Mouse (Mus musculus): ENCODE data around the gene Tubb2b.
A peak's percentile ranks its signal among the peaks of the same experiment; 100 is the strongest.

Gene Tubb2b

DNA sequence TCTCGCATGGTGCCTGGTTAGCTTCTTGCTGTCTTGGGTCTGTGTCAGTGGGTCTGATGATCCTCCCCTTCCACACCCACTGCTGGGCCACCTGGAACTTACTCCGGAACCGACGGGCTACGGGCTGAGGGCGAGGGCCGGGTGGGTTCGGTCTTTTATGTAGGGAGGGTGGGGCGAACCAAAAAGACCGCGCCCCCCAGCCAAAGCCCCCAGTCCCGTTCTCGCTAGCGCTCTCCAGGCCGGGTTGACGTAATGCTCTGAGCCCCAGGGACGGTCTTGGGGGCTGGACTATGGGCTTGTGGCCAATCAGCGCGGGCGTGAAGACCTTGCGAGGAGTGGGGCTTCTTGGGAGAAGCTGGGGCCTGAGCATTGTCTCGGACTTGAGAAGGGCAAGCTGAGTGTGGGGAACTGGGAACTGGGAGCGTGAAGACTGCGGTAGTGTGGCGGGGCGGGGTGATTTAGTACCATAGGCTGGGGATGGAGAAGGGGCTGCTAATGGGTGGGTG, at the start of gene Tubb2b:
Gene Tubb2b, minus strand, starts transcription at position 241 of the 506 bp plus-strand sequence.
- DNase-seq (ENCODE audit: low spot score in 2 of 2): peak in 1 of 2 experiments; percentile 35

DNA sequence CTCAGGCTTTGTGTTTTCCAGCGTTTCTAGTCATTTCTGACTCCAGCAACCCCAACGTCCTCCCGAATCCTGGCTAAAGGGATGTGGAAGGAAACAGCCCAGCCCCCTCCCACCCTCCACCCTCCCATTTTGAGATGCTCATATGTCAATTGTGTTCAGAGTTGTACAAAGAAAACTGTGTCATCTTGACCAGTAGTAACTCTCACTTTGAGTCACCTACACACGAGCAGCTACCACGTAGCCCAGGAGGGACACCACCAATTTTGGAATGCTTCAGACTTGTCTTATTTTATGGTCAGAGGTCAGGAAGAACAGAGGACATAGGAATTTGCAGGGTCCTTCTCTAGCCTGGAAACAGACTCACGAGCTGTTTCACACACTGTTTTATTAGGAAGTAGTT, 43.8 kb upstream of the Tubb2b start:
- no peak for DNase-seq (ENCODE audit: low spot score in 2 of 2)

DNA sequence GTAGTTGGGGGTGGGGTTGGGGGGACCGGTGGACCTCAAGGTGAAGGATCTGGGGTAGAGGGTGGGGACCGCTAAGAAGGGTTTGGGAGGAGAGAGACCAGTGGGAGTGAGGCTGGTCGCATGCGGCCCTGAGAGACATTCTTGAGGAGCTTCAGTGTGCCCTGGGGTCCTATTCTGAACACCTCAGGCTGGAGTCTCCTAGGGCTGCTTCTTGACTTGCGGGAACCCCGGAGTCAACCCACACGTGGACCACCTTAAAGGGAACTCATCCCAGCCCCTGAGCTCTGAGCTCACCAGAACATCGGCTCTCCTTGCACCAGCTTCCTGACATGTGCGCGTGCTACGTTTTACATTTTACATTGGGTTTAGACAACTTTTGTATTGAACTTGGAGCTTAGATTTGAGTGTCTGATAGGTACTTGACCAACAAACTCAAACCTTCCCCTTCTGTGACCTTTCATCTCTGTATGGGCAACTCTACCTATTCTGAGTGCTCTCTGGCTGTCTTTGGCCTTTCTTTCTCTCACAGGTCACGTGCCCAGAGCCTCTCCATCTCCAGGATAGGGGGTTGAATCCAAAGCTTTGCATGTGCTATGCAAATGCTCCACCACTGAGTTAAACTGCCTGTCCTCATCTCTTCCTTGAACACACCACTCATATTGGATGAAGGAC, 33.2 kb upstream of the Tubb2b start:
- no peak for DNase-seq (ENCODE audit: low spot score in 2 of 2)

DNA sequence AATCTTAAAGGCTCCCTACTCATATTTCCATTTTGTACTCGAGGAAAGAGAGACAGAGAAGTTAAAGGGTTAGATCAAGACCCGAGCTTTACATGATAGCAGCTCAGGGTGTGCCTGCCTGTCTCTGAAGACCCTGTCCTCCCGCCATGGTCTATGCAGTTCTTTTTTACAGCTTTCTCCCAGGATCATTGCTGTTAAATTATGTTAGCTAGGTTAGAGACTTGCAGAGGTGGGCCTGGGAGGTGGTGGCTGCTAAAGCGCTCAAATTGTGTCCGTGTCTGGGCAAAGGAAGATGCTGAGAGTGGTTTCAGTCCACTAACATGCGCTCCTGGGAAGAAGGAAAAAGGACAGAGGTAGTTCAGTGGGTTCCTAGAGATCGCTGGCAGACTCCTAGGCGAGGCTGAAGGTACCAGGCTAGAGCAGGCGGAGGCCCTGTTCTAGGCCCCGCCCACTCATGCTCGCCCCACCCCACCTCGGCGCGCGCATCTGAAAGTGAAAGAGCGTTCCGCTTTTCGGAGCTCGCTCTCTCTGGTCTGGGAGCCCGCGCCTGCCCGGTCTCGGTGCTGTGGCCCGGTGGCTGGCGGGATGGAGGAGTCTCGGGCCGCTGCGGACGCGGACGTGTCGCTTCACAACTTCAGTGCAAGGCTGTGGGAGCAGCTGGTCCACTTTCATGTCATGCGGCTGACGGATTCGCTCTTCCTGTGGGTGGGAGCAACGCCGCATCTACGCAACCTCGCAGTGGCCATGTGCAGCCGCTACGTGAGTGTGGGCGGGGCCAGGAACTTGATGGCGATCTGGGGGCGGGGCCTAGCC, 32.4 kb upstream of the Tubb2b start, which contains the start of gene Psmg4:
Gene Psmg4, plus strand, starts transcription at position 474 of the 813 bp plus-strand sequence.
- peak; percentile 91 to 94 for DNase-seq (ENCODE audit: low spot score in 2 of 2)

DNA sequence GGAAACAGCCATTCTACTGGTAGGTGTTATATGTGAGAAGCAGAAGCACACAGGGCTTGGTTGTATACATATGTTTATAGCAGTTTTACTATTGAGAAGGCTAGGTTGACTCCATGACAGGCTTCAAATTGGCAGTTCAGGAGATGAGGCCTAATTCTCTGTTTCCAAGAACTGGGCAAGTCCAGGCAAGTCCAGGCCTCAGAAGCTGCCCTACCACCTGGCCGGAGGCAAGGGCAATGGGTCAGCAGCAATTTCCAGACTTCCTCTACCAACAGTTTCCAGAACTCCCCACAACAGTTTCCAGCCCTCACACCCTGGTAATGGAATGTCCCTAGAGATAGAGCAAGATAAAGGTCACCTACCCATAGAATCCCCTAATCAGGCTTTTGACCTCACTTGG, 29.7 kb upstream of the Tubb2b start:
- no peak for DNase-seq (ENCODE audit: low spot score in 2 of 2)

DNA sequence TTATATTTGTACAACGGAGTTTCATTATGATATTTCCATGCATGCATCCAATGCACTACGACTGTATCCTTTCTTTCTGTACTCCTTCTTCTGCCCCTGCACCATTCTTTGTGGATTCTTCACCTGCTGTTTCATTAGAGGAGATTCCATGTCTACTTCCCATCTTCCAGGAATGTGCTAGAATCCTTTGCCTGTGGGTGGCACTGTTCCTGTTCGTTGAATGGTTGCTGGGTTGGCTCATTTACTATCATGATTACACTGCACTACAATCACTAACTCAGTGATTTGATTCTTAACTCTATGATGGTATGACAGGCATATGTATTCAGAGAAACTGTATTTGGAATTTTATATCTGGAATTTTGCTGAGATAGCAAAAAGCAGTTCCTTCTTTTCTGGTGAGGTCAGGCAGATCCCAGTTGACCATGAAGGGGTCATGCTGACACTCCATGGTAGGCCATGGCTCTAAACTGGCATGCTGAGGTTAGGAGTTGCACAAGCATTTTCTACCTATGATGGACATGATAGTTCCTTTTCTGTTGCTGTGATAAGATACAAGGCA, 27.4 kb upstream of the Tubb2b start:
- DNase-seq (ENCODE audit: low spot score in 2 of 2): no peak

DNA sequence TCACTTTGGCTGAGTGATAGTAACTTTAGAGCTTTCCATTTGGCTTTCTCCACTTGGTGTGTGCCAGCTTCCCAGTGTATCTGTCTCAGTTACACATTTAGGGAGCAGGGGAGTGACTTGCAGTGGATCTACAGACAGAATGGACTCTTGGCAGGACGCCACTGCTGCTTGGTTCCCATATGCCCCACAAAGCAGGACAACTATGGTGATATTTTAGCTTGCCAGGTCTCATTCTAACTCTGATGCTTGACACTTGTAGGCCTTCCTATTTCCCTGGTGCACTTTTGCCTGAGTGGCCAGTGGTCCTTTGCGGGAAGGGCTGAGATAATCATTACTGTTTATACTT, 26.5 kb upstream of the Tubb2b start:
- no peak for DNase-seq (ENCODE audit: low spot score in 2 of 2)

DNA sequence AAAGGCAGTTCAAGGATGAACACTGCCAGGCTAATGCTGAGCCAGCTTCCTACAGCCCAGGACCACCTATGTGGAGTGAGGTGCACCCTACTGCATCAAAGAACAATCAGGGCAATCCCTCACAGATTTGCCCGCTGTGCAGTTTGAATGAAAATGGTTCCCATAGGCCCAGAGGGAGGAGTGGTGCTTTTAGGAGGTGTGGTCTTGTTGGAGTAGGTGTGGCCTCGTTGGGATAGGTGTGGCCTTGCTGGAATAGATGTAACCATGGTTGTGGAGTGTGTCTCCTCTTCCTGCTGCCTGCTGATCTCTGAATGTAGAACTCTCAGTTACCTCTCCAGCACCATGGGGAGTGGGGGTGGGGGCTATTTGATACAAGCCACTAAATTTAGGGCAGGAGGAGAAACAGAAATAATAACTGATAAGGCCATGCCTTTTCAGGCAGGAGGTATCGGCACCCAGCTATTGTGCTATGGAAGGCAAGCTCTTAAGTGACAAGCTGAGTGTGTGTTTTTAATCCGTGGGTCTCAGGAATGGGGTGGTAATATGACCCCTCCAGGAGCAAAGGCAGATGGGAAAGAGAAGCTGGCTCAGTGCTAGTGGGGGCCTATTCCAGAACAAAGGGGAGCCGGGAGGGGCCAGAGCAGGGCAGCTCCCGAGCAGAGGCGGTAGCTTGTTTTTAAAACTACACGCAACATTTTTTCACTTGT, 26.0 kb upstream of the Tubb2b start:
- no peak for DNase-seq (ENCODE audit: low spot score in 2 of 2)

DNA sequence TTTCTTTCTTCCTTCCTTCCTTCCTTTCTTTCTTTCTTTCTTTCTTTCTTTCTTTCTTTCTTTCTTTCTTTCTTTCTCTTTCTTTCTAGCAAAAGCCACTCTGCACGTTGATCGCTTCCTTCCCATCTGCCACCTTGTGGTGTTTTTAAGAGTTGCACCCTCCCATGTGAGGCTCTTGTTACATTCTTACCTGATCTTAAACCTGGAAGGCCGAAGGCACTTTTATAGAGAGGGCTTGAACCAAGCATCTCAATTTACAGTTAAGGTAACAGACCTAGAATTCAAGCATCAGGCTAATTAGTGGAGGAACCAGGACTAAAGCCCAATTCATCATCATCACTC, 24.6 kb upstream of the Tubb2b start:
- peak in 1 of 2 experiments; percentile 65 for DNase-seq (ENCODE audit: low spot score in 2 of 2)

DNA sequence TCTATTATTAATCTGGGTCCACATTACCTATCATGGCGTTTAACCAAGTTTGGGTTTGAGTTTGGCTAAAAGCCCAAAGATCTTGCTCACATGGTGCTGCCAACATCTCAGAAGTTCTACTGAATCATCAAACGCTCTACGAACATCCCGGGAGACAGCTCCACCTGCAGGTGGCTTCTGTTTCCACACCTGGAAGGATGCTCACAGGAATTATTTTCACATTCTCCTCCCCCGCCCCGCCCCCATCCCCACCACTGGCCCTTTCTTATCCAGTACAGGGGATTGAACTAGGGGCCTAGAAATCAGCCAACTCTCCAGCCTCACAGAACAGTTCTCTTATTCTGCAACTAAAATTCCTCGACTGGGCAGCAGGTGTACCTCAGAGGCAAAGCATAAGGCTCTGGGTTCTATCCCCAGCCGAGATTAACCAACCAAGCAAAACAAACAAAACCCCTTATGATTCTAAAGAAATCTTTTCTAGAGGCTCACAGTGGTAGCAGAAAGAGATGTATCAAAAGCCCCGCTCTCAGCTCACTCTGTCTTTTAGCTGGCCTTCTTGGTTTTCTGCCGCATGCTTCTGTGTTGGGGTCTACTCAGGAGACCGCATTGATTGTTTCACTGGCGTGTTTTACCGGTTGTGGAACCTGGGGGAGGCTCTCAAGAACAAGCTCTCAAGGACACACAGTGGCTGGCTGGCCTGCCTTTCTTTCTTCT, 24.1 kb upstream of the Tubb2b start:
- DNase-seq (ENCODE audit: low spot score in 2 of 2): peak in 1 of 2 experiments; percentile 73

DNA sequence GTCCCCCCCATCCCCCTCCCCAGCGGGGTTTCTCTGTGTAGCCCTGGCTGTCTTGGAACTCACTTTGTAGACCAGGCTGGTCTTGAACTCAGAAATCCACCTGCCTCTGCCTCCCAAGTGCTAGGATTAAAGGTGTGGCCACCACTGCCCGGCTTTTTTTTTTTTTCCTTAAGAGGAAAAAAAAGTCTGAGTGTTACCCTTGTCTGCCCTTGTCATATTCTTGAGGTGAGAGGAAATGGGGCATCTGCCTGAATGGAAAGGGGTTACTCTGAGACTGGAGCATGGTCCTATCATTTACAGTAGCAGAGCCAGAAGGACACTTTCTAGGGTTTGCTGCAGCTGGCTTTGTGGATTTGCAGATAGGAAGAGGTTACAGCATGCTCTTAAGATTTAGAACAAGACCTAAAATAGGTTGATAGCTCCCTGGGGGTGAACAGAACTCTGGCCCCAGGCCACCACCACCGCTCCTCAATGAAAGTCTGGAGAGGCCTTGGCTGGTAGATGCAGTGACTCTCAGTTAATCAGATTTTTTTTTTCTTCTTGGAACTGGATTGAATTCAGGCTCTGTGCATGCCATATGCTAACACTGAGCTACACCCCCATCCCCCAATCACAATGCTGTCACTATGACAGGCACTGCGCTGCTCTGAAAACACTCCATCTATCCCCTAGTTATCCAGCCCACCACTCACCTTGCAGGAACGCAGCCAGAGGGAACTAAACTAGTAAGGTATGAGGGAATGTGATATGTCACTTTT, 23.2 kb upstream of the Tubb2b start:
- peak in 1 of 2 experiments; percentile 36 for DNase-seq (ENCODE audit: low spot score in 2 of 2)

DNA sequence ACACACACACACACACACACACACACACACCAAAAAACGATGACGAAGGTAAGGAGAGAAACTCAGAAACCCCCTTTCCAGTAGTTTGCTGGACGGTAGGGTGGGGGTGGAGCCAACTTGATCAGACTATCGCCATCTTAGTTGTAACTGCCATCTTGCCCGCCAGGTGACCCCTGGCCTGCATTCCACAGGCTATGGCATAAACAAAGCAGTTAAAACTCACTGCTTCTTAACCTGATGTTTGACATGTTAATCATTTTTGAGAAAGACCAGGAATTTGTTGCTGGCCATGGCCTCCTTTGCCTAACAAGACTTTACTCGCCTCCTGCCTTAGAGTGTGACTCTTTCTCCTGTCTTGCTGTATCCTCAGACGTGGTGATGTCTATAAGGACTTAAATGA, 22.4 kb upstream of the Tubb2b start:
- no peak for DNase-seq (ENCODE audit: low spot score in 2 of 2)

DNA sequence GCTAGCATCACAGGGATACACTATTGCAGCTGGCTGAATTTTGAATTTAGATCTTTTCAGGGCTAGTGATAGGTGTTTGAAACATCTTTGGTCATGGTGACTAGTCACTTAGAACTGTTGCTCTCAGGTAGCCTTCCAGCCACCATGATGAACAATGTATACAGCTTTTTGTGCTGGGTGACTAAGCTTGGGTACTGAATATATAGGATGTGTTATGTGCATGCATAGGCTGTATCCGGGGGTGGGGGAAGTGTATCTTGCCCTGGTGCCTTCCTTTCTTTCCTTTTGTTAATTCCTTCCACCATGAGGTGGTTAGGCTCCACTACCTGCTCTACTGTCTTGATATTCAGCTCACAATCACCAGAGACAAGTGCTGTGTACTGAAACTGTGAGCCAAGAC, 21.2 kb upstream of the Tubb2b start:
- DNase-seq (ENCODE audit: low spot score in 2 of 2): no peak

DNA sequence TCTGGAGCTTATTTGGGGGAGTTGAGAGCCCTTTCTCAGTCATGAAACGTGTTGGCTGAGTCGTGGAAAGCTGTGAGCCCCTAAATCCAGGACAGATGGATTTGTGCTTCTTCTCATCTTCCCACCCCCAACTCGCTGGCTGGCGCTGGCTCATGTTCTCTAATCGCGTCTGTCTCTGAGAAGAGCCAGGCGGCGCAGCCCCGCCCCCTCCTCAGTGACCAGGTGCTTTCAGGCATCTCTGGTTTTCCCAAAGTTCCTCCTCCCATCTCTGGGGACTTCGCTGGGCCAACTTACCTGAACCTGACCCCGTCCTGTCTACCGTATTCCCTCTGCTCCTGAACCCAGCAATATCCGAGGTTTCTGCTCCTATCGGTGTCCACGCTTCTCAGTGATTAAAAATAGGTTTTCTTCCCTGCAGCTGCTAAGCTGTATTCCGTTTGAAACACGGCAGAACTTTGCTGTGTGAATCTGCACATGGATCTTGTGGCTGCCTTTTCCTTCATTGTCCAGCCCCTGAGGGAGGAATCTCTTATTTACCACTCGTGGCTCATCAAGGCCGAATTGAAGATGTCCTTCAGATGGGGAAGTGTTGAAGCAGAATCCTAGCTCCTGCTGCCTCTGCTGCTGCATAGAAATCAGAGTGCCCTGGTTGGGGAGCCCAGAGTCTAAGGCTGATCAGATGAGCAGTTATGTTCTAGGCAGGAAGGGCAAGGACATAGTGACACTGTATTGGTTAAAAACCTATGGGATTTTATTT, 20.2 kb upstream of the Tubb2b start:
- no peak for DNase-seq (ENCODE audit: low spot score in 2 of 2)

DNA sequence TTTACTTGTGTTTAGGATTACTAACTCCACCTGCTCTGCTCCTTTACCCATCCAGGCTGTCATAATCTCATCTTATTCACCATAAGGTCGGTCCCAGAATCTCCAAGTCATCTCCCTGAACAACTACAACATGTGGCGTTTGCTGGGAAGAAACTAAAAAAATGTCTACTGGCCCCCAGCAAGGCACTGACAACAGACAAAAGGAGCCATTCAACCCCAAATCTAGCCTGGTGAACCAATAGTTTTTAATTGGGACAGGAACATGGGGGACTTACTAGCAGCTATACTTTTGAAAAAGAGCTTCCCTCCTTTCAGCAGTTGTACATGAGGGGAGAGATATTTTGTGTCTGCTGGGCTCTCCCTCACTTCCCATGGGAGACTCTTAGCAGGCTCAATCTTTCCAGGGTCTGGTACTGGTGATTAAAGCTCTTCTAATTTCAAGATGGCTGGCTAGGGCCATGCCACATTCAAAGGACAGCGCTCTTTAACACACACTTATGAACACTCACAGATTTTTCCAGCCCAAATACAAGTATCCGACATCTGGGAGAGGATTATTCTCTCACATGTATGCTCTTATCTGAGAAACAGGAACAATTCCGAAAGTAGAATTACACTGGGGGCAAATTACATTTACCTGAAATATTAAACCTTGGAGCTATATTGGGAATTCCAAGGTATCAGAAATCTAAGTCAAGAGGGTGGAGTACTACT, 19.4 kb upstream of the Tubb2b start:
- DNase-seq (ENCODE audit: low spot score in 2 of 2): no peak

DNA sequence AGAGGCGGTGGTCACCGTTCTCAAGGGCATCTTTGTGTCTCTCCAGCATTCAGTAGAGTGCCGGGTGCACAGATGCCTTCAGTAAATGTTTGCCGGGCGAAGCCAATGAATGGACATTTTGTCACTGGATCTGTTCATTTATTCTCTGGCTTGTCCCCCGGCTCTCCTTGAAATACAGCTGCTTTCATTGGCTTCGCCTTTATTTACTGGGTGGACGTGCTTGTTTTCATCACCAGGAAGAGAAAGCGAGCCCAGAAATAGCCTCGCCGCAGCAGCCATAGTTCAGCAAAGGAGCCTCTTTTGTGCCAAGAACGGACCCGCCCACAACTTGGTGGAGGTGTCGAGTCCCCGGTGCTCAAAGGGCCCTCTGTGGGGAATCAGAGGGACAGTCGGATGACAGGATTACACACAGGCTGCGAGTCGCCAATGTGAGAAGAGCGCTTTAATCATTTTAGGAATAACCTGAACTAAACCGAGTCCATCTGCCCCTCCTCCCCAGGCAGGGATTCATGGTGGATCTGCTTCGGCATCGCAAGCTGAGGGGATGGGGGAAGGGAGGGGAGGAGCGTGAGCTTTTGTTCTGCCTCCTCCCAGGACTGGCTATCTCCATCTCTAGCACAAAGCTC, 18.6 kb upstream of the Tubb2b start:
- DNase-seq (ENCODE audit: low spot score in 2 of 2): peak; percentile 78 to 81

DNA sequence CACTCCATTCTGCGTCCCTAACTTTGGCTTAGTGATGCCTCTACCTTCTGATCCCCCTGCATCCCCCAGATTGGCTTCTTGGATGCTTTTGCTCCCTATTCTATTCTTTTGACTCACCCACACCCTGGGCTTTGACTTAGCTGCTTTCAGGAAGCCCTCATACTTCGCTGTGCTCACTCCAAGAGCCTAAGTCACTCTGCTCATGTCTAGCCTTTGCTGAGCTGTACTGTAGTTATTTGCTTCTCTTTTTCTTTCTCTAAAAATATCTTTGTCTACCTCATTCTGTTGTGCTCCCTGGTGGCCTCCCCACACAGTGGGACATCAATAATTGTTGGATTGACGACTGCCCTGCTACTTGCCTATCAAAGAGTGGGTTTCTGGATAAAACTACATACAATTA, 17.9 kb upstream of the Tubb2b start:
- DNase-seq (ENCODE audit: low spot score in 2 of 2): no peak

DNA sequence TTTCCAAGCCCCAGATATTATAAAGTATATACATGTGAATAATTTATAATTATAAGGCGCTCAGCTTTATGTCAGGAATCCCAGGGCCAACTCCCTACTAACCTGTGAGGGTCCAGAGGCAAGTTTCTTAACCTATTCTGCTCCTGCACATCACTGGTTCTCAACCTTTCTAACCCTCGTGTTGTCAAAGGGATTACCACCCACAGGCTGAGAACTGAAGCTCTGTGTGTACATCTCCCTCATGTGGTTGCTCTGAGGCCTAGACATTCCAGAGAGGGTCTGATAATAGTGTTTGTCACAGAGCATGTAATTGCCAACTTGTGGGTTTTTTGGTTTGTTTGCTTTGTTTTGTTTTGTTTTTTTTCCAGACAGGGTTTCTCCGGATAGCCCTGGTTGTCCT, 16.6 kb upstream of the Tubb2b start:
- DNase-seq (ENCODE audit: low spot score in 2 of 2): no peak

DNA sequence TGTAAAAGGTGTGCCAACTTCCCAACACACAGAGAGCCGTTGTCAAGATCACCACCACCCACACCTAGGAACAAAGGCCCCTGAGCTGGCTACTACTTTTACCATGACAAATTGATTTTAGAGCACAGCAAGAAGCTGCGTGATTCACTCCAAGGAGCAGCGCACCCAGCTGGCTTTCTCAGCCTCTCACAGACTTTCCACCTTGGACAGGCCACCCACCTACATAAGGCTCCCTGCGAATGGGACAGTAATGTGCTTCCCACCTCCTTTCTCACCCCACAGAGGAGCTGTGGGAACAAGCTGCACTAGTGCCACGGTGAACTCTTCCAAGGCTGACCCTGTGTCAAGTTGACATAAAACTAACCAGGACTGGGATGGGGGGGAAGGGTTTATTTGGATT, 13.1 kb upstream of the Tubb2b start:
- DNase-seq (ENCODE audit: low spot score in 2 of 2): no peak

All from heart, adult 9 months (tissue).